Mouse (Mus musculus): ENCODE measurements around the gene Srsf3. TPM values are rescaled to one million over a fixed set of nuclear protein-coding genes. Genes with fewer than 3 reads are reported as not detected.
A peak's percentile ranks its signal among the peaks of the same experiment; 100 is the strongest.
"Not testable (repeated sequence)": the region's sequence is repeated elsewhere in the genome, so short reads cannot be mapped to it uniquely, and the experiment has no call there.

The Srsf3 gene
- total RNA-seq, 2 experiments from 2014 or later: 113 to 117 TPM

DNA sequence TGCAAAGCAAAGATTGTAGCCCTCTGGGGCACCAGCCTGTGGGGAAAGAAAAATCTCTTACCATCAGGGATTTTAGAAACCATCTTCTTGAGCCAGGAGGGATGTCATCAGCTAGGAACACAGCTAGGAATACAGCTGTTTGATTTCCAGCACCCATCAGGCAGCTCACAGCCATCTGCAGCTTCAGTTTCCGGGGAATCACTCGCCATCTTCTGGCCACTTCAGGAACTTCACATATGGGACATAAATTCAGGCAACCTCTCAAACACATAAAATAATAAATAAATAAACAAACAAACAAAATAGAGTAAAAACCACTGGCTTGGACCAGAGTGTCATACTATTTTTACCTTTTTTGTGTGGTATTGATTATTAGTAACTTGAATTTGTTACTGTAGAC, 16.8 kb upstream of the Srsf3 start:
- DNase-seq (ENCODE audit: low spot score in 2 of 2): no peak
- intact Hi-C loops (cut with DNase I): no loop called here

- intact Hi-C loops (cut with DNase I): no loop called here
- no peak for DNase-seq (ENCODE audit: low spot score in 2 of 2)
Measured at GRCm38 (mm10) chr17:29016705-29017104, 15.7 kb upstream of the Srsf3 start.

DNA sequence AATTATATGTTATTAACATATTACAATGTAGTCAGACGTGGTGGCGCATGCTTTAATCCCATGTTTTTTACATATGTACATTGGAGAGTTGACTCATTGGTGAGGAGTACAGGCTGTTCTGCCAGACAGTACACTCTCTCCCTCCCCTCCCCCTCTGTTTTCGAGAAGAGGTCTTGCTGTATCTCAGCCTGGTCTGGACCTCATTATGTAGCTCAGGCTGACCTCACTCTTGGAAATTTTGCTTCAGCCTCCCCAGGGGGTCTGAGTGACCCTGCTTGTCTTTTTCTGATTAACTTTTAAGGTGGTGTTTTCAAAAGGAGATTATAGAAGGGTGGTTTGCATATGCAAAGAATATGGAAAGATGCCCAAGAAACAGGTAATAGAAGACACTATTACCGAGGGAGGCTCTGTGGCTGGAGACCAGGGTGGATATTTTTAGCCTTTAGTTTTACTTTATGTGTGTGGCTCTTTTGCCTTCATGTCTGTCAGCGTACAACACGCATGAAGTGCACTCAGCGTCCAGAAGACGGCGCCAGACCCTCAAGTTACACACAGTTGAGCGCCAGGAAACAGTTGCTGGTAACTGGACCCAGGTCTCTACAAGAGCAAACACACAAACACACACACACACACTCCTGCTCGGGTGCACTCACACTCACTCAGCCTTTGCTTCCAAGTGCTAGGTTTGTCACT, 14.0 kb upstream of the Srsf3 start:
- DNase-seq (ENCODE audit: low spot score in 2 of 2): no peak
- intact Hi-C loops (cut with DNase I): no loop called here

DNA sequence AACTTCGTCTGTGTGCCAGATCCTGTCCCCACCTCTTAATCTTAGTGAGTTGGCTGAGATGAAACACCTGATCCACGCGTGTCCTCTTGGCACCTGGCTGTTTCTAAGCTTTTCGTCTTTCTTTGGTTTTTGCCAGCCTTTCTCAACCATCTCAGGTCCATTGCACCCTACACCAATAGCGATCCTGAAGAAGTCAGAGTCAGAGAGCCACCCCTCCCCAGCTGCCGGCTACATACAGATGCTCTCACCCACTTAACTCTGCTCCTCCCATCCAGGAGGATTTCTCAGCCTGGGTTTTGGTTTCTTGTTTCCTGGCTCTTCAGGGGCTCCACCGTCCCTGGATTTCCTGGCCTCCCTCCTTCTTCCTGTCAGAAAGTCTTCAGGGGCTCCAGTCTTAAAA, 13.0 kb upstream of the Srsf3 start:
- DNase-seq (ENCODE audit: low spot score in 2 of 2): no peak
- intact Hi-C loops (cut with DNase I): no loop called here

- intact Hi-C loops (cut with DNase I): no loop called here
- DNase-seq (ENCODE audit: low spot score in 2 of 2): no peak
Measured at GRCm38 (mm10) chr17:29020444-29020843, 12.0 kb upstream of the Srsf3 start.

DNA sequence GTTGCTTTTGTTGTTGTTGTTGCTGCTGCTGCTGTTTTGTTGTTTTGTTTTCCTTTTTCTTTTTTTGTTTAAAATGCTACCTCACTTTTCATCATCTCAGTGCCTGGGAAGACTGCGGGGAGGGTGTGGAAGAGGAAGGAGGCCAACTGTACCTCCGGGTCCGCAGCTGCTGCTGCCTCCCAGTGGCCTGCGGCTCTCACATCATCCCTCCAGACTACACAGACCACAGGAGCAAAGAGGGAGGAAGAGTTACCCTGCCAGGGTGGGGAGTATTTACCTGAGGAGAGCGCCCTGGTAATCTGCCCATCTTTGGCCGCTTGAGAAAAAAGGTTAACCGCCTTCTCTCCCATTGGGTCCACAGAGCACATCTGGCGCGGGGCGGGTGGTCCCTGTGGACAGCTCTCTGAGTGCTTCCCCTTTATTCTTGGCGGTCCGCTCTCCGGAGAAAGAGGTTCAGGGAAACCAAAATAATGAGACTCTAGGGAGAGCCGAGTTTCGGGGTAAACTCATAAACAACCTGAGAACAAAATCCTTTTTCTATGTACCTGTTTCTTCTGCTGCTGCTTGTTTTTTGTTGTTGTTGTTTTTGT, 10.1 kb upstream of the Srsf3 start:
- intact Hi-C loops (cut with DNase I): no loop called here
- no peak for DNase-seq (ENCODE audit: low spot score in 2 of 2)

DNA sequence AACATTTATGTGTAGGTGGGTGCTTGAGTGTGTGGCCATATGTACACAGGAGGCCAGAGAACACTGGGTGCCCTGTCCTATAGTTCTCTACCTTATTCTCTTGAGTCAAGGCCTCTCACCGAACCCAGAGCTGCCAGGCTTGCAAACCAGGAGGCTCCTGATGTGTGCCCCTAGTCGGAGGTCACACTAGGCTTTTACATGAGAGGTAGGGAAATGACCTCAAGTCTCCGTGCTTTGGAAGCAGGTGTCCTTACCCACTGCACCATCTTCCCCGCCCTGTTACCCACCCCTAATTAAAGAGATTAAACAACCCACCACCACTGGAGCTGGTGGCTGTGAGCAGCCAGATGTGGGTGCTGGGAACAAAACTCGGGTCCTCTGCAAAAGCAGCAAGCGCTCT, 9.1 kb upstream of the Srsf3 start:
- intact Hi-C loops (cut with DNase I): no loop called here
- no peak for DNase-seq (ENCODE audit: low spot score in 2 of 2)

DNA sequence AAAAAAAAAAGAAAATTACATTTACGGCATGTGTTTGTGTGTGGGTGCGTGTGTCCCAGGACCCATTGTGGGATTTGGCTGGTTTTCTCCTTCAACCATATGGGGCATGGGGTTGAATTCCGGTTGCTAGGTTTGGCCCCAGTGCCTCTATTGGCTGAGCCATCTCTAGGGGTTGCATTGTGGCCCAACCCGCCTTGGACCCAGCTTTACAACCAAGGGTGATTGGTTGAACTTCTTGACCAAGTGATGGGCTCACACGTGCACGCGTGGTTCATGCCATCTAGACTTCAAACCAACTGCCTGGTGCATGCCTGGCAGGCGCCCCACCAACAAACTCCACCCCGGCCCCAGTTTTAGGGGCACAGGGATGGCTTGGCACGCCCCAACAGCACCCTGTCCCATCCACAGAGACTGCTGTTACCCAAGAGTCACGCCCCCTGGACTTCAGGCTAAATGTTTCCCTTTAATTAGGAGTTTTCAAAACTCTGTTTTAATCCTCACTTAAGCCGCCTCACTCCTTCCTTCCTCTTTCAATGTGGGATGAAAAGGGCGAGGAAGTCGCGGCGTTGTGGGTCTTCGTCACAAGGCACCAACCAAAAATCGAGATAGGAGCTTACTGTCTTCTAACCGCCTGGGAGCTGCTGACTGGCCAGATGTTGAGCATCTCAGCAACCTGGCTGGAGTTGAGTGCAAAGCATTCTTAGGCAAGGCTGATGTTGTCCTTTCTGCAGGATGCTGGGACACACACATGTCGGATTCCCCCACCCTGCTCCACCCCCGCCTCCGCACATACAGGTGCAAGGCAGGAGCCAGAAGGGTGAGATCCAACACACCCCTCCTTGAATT, 8.2 kb upstream of the Srsf3 start:
- DNase-seq (ENCODE audit: low spot score in 2 of 2): no peak
- intact Hi-C loops (cut with DNase I): no loop called here

GRCm38 (mm10) chr17:29024896-29025565, 7.4 kb upstream of the Srsf3 start:
- intact Hi-C loops (cut with DNase I): no loop called here
- DNase-seq (ENCODE audit: low spot score in 2 of 2): no peak

DNA sequence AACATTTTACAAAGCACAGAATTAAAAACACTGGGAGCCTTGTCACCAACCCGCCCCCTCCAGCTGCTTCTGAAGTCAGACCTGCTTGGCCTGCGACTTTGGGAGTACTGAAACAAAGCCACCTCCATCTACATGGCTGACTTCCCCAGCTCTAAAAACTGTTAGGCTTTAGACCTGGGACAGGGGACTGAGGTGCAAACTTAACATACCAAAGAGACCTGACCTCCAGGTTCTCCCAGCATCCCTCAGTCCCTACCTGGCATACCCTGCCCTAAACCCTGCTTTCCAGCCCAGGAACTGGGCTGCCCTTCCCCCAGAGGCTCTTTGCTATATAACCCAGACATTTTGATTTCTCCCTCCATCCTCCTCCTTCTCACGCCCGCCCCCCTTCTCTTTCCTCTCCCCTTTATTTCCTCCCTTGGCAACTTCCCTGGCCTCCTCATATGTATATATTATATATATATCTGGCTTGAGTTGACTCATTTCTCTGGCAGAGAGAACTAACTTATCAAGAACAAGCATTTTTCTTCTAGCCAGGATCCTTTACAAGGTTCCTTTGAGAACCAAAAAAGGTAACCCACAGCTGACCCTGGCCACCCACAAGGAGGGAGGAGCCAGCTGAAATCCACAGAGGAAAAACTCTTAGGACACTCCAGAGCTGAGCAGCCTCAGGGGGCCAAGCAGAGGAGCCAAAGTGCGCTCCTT, 5.6 kb upstream of the Srsf3 start:
- intact Hi-C loops (cut with DNase I): no loop called here
- peak in 1 of 2 experiments; percentile 69 for DNase-seq (ENCODE audit: low spot score in 2 of 2)

DNA sequence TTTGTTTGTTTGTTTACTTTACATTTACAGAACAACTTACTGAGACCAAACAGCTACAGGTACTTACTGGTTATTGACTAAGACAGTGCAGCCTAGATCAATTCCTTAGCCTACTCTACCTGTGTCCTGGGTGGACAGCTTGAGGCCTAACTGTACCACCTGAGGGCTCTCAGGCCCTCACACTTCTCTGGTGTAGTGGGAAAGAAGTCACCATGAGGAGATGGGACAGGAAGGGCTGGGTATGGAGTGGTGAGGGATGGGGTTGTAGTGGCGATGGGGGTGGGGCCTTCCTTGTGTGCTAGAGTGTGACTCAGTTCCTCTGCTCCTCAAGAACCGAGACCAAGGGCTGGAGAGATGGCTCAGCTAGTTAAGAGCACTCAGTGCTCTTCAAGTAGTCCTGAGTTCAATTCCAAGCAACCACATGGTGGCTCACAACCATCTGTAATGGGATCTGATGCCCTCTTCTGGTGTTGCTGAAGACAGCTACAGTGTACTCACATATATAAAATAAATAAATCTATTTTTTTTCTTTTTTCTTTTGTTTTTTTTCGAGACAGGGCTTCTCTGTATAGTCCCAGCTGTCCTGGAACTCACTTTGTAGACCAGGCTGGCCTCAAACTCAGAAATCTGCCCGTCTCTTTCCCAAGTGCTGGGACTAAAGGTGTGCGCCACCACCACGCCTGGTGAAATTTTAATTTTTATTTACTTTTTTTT, 1.9 kb upstream of the Srsf3 start:
- no peak for DNase-seq (ENCODE audit: low spot score in 2 of 2)
- intact Hi-C loops (cut with DNase I): no loop called here

DNA sequence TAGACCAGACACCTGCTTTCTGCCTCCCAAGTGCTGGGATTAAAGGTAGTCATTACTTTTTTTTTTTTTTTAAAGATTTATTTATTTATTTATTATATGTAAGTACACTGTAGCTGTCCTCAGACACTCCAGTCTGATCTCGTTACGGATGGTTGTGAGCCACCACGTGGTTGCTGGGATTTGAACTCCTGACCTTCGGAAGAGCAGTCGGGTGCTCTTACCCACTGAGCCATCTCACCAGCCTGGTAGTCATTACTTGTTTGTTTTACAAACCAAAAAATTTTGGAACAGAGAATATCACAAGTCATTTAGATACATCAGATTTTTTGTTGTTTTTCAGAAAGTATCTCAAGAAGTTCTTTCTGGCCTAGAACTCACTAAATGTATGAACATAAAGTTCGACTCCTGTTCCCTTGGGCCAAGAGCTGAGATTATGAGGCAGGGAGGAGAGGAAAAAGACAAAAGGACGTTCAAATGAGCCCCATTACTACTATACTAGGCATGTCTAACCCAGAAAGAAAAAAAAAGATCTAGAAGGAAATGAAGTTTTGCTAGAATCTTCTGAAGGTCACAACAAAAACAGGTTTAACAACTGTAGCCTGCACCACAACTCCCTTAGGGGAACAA, 1.2 kb upstream of the Srsf3 start:
- intact Hi-C loops (cut with DNase I): not testable (repeated sequence)

GRCm38 (mm10) chr17:29031771-29032273, 606 bp upstream of the Srsf3 start:
- no peak for DNase-seq (ENCODE audit: low spot score in 2 of 2)
- intact Hi-C loops (cut with DNase I): no loop called here

More for the DNA sequence above, 1.2 kb upstream of the Srsf3 start:
- DNase-seq (ENCODE audit: low spot score in 2 of 2): not testable (repeated sequence)

DNA sequence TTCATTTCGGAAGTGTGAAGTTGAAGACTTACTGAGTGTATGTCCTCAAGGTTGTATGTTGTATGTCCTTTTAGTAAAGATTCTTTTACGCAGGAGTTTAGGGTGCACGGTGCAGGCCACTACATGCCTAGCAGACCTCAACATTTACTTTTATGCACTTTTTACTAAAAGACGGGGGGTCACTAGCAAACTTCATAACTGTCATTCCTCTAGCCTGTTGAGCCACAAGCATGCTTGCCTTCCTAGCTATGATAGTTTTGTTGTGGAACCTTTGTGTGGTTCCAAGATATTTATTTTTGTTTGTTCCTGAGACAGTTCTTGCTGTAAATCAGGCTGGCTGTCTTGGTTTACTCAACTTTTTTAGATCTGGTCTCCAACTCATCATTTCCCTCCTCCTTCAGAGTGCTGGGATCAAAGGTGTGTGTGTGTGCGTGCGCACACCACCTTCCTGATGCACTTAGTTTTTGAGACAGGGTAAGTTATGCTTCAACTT, 1.2 kb downstream of the Srsf3 start:
- no peak for DNase-seq (ENCODE audit: low spot score in 2 of 2)
- intact Hi-C loops (cut with DNase I): no loop called here

DNA sequence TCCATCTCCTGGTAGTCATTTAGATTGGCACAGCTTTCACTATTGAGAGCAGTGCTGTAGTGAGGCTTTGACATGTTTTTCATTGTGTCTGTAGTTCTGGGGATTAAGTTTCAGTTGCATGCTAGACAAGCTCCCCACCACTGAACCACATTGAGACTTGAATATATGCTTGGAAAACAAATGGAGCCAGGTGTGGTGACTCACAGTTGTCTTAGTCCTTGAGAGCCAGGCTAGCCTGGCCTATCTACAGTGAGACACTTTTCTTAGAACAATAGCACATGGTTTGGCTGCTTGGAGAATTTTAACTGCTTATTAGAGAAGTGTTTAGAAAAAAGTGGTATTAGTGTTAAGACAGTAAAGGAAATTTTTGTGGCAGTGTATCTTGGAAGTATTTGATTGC, 1.8 kb downstream of the Srsf3 start:
- intact Hi-C loops (cut with DNase I): no loop called here
- no peak for DNase-seq (ENCODE audit: low spot score in 2 of 2)

GRCm38 (mm10) chr17:29035506-29035905, 3.1 kb downstream of the Srsf3 start:
- no peak for DNase-seq (ENCODE audit: low spot score in 2 of 2)
- intact Hi-C loops (cut with DNase I): no loop called here

- intact Hi-C loops (cut with DNase I): no loop called here
- no peak for DNase-seq (ENCODE audit: low spot score in 2 of 2)
Measured at GRCm38 (mm10) chr17:29039351-29039750, 6.9 kb downstream of the Srsf3 start.

GRCm38 (mm10) chr17:29041632-29042031, 9.2 kb downstream of the Srsf3 start:
- DNase-seq (ENCODE audit: low spot score in 2 of 2); intact Hi-C loops (cut with DNase I): not testable (repeated sequence)

Measured in left cerebral cortex, postnatal 25 days (tissue).